Mouse (Mus musculus) spleen, adult 2 months (tissue): ENCODE data around the gene Tmem102. TPM values are rescaled to one million over a fixed set of nuclear protein-coding genes. Genes with fewer than 3 reads are reported as not detected.

Experiments
- DNase-seq, 2 experiments: peaks; one replicate each; pipeline versions ENCODE4 v3.0.0 to v3.0.0-alpha.2; 2012 to 2021; ENCODE audit warnings: low spot score in 2 of 2, low read depth in 1 of 2
- H3K27ac ChIP-seq: fragments of 200-500 bp; 2 replicates; pipeline ENCODE4 v1.5.1; 2012; ENCODE audit warnings: low read length, inconsistent platforms; ENCODE audit not compliant: insufficient read depth
- H3K27me3 ChIP-seq: fragments of 200-500 bp; 2 replicates; pipeline ENCODE4 v1.6.1; 2012; ENCODE audit warnings: mild to moderate bottlenecking, moderate library complexity, low read length, inconsistent platforms; ENCODE audit not compliant: control insufficient read depth, insufficient read depth
- H3K36me3 ChIP-seq: fragments of 200-500 bp; 2 replicates; pipeline ENCODE4 v1.6.1; 2012; ENCODE audit warnings: mild to moderate bottlenecking, low read length, inconsistent platforms; ENCODE audit not compliant: control insufficient read depth, insufficient read depth
- H3K4me1 ChIP-seq: fragments of 200-500 bp; 2 replicates; pipeline ENCODE4 v1.6.1; 2011; ENCODE audit warnings: inconsistent platforms; ENCODE audit not compliant: control insufficient read depth, insufficient read depth, insufficient read length
- H3K4me3 ChIP-seq: fragments of 200-500 bp; 2 replicates; pipeline ENCODE4 v1.5.1; 2011; ENCODE audit warnings: mild to moderate bottlenecking, inconsistent platforms; ENCODE audit not compliant: insufficient read depth, insufficient read length; ENCODE audit errors: extremely low read depth
- CTCF ChIP-seq: fragments of 200-500 bp; IDR thresholded peaks from 2 replicates; pipeline ENCODE4 v1.5.1; 2011; ENCODE audit warnings: mild to moderate bottlenecking, inconsistent platforms; ENCODE audit not compliant: insufficient read depth, insufficient read length, insufficient replicate concordance; ENCODE audit errors: extremely low read depth
- POLR2A ChIP-seq: fragments of 200-500 bp; IDR thresholded peaks from 2 replicates; pipeline ENCODE4 v1.6.1; 2011; ENCODE audit warnings: low read depth, low read length, inconsistent platforms
- WGBS: fragments of 180-500 bp; shearing (Covaris S2); methylation state at CpG from one replicate; pipeline ENCODE4 v1.1.7; 2018; 5-methylcytosine and 5-hydroxymethylcytosine counted together
- polyA plus RNA-seq: library from polyadenylated mRNA; depleted of rRNA; stranded (reverse); fragments of >200 nt; gene quantifications from 2 replicates; pipeline ENCODE4 v1.2.3, GENCODE M21; 2012

Gene Tmem102
- polyA plus RNA-seq, 1 experiment: 0.23 TPM

DNA sequence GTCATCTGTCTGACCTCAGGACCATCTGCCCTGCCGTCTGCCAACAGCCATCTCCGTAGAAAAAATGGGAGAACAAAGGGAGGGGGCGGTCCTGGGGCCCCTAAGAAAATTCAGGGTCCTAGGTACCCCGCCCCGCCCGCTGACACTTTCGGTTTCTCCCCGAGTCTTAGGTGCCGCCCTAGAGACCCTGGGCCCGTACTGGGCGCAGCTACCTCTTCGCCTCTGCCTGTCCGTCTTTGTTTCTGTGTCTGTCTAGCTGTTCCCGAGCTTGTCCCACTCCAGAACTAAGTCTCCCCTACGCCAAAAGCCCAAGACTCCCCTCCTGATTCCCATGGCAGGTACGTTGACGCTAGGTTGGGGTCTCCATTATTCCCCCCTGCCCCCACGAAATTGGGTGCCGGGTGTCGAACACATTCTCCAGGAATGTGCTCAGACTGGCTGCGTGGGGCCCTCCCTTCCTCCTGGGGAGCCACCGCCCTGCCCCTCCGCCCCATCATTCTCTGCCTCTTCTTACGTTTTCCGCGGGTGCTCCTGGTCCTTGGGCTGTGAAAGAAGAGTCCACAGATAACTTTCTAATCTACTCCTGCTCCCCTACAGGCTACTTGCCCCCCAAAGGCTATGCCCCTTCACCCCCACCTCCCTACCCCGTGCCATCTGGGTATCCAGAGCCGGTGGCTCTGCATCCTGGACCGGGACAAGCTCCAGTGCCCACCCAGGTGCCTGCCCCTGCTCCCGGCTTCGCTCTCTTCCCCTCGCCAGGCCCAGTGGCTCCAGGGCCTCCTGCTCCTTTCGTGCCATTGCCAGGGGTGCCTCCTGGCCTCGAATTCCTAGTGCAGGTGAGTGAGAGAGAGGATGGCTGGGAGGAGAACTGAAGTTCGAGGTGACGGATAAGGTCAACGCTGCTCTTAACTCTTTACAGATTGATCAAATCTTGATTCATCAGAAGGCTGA is 41.6 kb upstream of the Tmem102 start:
- peak overlapping the region; percentile 31; the same call in 1 of the 2 replicates for H3K27ac ChIP-seq
- H3K27me3 ChIP-seq: no peaks in the 10 kb centered on the region
- peaks cover 18% of the 10 kb centered on the region; the same call in 1 of the 2 replicates for H3K4me1 ChIP-seq
- WGBS: 8% methylated on average over 37 of the region's 37 CpGs
- H3K4me3 ChIP-seq: peak overlapping the region; percentile 66
- H3K36me3 ChIP-seq: no peaks in the 10 kb centered on the region
- TF ChIP-seq POLR2A (no peak), CTCF (no peak)
- no peak for DNase-seq

DNA sequence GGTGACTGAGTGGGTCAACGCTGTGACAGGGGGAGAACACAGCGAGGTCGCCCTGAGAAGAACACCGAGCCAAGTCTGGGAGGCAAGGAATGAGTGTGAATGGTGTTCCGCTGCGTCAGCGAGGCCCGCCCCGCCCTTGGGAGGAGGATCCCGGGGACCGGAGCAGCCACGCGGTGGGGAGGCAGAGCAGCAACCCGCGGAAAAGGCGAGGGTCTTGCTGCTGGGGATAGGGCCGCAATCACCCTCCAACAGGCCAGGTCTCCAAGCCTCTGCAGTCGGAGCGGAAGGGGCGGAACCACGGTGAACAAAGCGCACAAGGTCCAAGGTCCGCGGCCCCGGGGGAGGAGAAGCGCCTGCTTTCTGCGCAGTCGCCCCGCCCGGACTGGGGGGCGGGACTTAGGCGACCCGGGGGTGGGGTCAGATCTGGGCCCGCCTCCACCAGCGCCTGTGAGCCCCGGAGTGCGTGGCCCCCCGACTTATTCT is 40.8 kb upstream of the Tmem102 start, which contains the start of gene Plscr3:
Gene Plscr3, plus strand, starts transcription at position 179 of the 483 bp plus-strand sequence.
- TF ChIP-seq CTCF (no peak), POLR2A (no peak)
- under 1% methylated on average over 38 of the region's 38 CpGs for WGBS
- Histone ChIP-seq H3K36me3 (no peaks in the 10 kb centered on the region), H3K27ac (peak within 1 kb of the TSS; percentile 74), H3K4me3 (peak within 1 kb of the TSS; percentile 66), H3K4me1 (peaks cover 18% of the 10 kb centered on the region; the same call in 1 of the 2 replicates), H3K27me3 (no peaks in the 10 kb centered on the region)
- peak; percentile 67 to 89 for DNase-seq

DNA sequence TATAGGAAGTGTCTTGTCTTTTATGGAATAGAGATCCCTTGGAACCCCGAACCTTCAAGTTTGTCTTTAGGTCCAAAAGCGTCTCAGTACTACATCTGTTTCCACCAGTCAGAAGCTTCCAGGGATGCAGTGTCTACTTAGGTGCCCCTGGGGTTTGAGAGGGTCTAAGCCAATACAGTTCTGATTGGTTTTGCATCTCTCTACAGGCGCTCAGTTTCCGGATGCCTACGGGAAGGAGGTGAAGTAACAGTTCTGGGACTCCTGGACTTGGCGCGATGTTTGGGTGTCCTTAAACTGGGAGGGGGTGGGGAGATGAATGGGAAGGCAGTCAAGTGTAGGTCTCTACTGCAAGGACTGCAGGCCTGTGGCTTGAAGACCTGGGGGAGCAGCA is 33.3 kb upstream of the Tmem102 start:
- peaks cover 10% of the 10 kb centered on the region for H3K4me1 ChIP-seq
- TF ChIP-seq POLR2A (no peak), CTCF (no peak)
- 2% methylated on average over 7 of the region's 7 CpGs for WGBS

DNA sequence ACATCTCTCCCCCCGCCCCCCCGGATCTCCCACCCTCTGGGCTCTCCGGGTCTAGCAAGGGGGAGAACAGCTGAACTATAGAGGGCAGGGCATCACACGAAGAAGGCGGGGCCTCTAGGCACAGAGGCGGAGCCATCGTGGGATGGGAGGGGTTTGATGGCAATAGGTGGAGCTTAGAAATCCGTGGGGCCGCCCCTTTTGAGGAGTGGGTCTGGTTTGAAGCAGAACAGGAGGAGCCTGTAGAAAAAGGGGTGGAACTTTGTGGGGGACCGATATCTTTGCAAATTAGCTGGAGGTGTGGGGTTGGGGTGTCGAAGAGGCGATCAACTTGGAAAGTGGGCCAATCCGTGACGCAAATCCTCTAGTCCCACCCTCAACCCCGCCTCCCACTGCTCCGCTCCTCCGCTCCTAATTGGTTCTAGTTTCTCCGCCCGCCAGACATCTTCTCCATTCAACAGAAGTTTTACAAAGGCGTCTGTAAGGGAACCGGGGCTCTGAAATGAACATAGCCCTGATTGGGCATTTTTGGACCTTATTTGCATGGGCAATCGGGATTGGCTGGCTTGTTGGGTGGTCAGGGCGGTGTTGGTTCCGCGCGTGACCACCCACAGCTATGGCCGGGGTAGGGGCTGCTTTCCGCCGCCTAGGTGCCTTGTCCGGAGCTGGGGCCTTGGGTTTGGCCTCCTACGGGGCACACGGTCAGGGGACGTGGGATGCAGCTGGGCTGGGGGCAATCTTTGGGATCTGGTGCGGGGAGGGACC is 32.7 kb upstream of the Tmem102 start, which contains the start of gene Tmem256:
Gene Tmem256, plus strand, starts transcription at position 563 of the 762 bp plus-strand sequence.
- DNase-seq: peak; percentile 79 to 91
- Histone ChIP-seq H3K4me3 (peak within 1 kb of the TSS; percentile 76), H3K27me3 (peaks cover 13% of the 10 kb centered on the region), H3K36me3 (no peaks in the 10 kb centered on the region), H3K4me1 (peaks cover 10% of the 10 kb centered on the region), H3K27ac (peak within 1 kb of the TSS; percentile 46)
- TF ChIP-seq POLR2A (peak; percentile 35), CTCF (no peak)
- WGBS: under 1% methylated on average over 34 of the region's 34 CpGs

More for the DNA sequence above, 33.3 kb upstream of the Tmem102 start:
- Histone ChIP-seq H3K27me3 (peaks cover 13% of the 10 kb centered on the region), H3K36me3 (no peaks in the 10 kb centered on the region), H3K4me3 (peak overlapping the region; percentile 76), H3K27ac (peak overlapping the region; percentile 46)
- no peak for DNase-seq

DNA sequence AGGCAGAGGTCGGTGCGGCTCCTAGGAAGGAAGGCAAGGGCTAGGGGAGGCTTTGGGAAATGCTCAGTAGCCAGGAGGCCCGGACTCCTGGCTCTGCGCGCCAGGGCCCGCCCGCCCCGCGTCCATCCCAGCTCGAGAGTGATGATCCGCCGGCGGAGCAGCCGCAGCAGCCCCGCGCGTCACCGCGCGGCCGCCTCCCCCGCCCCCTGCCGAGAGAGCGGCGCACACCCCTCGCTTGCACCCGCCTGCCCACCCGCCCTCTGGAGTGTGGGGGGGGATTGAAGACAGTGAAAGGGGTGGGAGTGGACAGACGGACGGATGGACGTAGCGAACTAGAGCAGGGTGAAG is 32.2 kb upstream of the Tmem102 start, which contains the start of gene Nlgn2:
Gene Nlgn2, minus strand, starts transcription at position 181 of the 348 bp plus-strand sequence.
- Histone ChIP-seq H3K4me3 (peak within 1 kb of the TSS; percentile 76), H3K36me3 (no peaks in the 10 kb centered on the region), H3K4me1 (peaks cover 10% of the 10 kb centered on the region), H3K27ac (peak within 1 kb of the TSS; percentile 46), H3K27me3 (peaks cover 13% of the 10 kb centered on the region)
- 2% methylated on average over 32 of the region's 32 CpGs for WGBS
- no peak for DNase-seq
- TF ChIP-seq POLR2A (no peak), CTCF (no peak)

DNA sequence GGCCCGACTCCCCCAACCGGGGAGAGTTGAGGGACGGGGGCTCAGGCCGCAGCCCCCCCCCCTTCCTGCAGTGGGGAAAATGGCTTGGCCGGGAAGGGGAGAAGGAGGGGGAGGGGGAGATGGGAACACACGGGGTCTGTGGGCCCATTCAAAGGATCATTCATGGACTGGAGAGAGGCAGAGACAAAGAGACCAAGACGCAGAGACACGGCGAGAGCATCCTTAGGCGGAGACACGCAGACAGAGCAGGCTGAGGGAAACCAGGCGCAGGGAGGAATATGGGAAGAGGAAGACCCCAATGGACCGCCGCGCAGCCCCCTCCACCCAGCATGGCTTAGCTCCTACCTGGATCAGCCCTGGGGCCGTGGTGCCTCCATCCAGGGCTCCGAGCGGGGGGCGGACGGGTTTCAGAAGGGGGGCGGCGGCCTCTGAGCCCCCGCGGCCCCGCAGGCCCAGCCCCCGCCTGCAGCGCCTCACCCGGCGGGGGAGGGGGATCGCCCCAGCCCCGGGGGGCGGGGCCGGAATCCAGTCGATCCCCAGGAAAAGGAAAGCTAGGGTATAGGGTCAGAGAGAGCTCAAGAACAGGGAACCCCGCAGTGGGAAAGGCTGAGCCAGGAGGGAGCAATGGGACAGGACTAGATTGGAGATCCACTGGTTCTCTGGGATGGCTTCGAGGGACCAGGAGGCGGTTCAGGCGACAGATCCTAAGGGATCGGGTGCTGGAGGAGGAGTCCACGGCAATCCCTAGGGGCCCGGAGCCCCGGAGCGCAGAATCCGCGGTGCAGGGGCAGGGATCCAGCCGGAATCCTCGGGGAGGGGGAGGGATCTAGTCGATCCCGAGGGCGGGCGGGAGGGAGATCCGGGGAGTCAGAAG is 31.5 kb upstream of the Tmem102 start:
- no peak for DNase-seq
- H3K4me1 ChIP-seq: peaks cover 10% of the 10 kb centered on the region
- H3K4me3 ChIP-seq: peak overlapping the region; percentile 76
- no peak for TF ChIP-seq CTCF
- TF ChIP-seq POLR2A: no peak
- H3K27ac ChIP-seq: no peak overlapping the region
- H3K36me3 ChIP-seq: no peaks in the 10 kb centered on the region
- 6% methylated on average over 49 of the region's 52 CpGs for WGBS
- H3K27me3 ChIP-seq: peaks cover 13% of the 10 kb centered on the region
